Mouse (Mus musculus) cerebellum, adult 2 months (tissue): ENCODE measurements around the gene Micall1. TPM values are rescaled to one million over a fixed set of nuclear protein-coding genes. Genes with fewer than 3 reads are reported as not detected.

ENCODE experiments used
- DNase-seq, 2 experiments: peaks; one replicate each; pipeline ENCODE4 v3.0.0; 2021
- H3K27ac ChIP-seq: fragments of 200-500 bp; 2 replicates; pipeline ENCODE4 v1.5.1; 2012; ENCODE audit warnings: low read length, control low read depth, inconsistent platforms; ENCODE audit not compliant: insufficient read depth
- H3K27me3 ChIP-seq: fragments of 200-500 bp; 2 replicates; pipeline ENCODE4 v1.6.1; 2012; ENCODE audit warnings: inconsistent platforms, mild to moderate bottlenecking, low read length, moderate library complexity; ENCODE audit not compliant: control insufficient read depth, insufficient read depth
- H3K4me1 ChIP-seq: fragments of 200-500 bp; 2 replicates; pipeline ENCODE4 v1.6.1; 2011; ENCODE audit warnings: low read length; ENCODE audit not compliant: control insufficient read depth, insufficient read depth
- H3K4me3 ChIP-seq: fragments of 200-500 bp; replicated peaks from 2 replicates; pipeline ENCODE3; 2011; ENCODE audit warnings: mild to moderate bottlenecking, low read depth, low read length, control low read depth; ENCODE audit not compliant: insufficient read depth
- CTCF ChIP-seq: fragments of 200-500 bp; IDR thresholded peaks from 2 replicates; pipeline ENCODE4 v1.5.1; 2011; ENCODE audit warnings: low read depth, mild to moderate bottlenecking, control low read depth, low read length, moderate library complexity, borderline replicate concordance; ENCODE audit not compliant: insufficient read depth
- POLR2A ChIP-seq: fragments of 200-500 bp; IDR thresholded peaks from 2 replicates; pipeline ENCODE4 v1.6.1; 2011; ENCODE audit warnings: low read length, control low read depth, borderline replicate concordance; ENCODE audit not compliant: insufficient read depth
- whole genome bisulfite sequencing: fragments of 180-500 bp; shearing (Covaris S2); methylation state at CpG from one replicate; pipeline ENCODE4 v1.1.7; 2018; 5-methylcytosine and 5-hydroxymethylcytosine counted together
- polyA plus RNA-seq: library from polyadenylated mRNA; depleted of rRNA; stranded (reverse); fragments of >200 nt; gene quantifications from 2 replicates; pipeline ENCODE4 v1.2.3, GENCODE M21; 2012; rRNA removed

Micall1 gene
- 35.9 and 37.0 TPM in 2 replicates for polyA plus RNA-seq

- TF ChIP-seq CTCF (no peak), POLR2A (0 out of 2 replicates have a peak, but pooled peaks have one; percentile 37)
- peak within 1 kb of the TSS; percentile 60 for H3K4me3 ChIP-seq
- DNase-seq: peak; percentile 83 to 86
- peak within 1 kb of the TSS; percentile 66 for H3K27ac ChIP-seq
- peaks cover 9% of the 10 kb centered on the region for H3K4me1 ChIP-seq
- no peaks in the 10 kb centered on the region for H3K27me3 ChIP-seq
- WGBS: 2% methylated on average over 54 of the region's 85 CpGs
These were observed at the start of gene Micall1 for GRCm38 (mm10) chr15:79108421-79109320. Gene Micall1, plus strand, starts transcription at chr15:79108898.

- Histone ChIP-seq H3K4me3 (no peak overlapping the region), H3K27me3 (no peaks in the 10 kb centered on the region), H3K27ac (no peak overlapping the region), H3K4me1 (no peaks in the 10 kb centered on the region)
- TF ChIP-seq CTCF (no peak), POLR2A (no peak)
- WGBS: 48% methylated on average over 14 of the region's 14 CpGs
- DNase-seq: no peak
These were observed 47.7 kb upstream of the Micall1 start for GRCm38 (mm10) chr15:79060887-79061565.

GRCm38 (mm10) chr15:79062376-79063159 lies 46.1 kb upstream of the Micall1 start, which contains the start of gene Ankrd54:
Gene Ankrd54, minus strand, starts transcription at chr15:79062893.
- peak within 1 kb of the TSS; percentile 73 for H3K4me3 ChIP-seq
- H3K27me3 ChIP-seq: no peaks in the 10 kb centered on the region
- WGBS: under 1% methylated on average over 80 of the region's 80 CpGs
- H3K27ac ChIP-seq: no peak within 1 kb of the TSS
- TF ChIP-seq CTCF (no peak), POLR2A (peak; percentile 80)
- no peaks in the 10 kb centered on the region for H3K4me1 ChIP-seq
- DNase-seq: peak; percentile 96 to 100

- peak overlapping the region; percentile 25 for H3K4me3 ChIP-seq
- no peak for DNase-seq
- H3K27me3 ChIP-seq: no peaks in the 10 kb centered on the region
- 8% methylated on average over 14 of the region's 14 CpGs for WGBS
- no peak for TF ChIP-seq CTCF
- TF ChIP-seq POLR2A: no peak
- no peaks in the 10 kb centered on the region for H3K4me1 ChIP-seq
- H3K27ac ChIP-seq: no peak overlapping the region
These were observed 45.4 kb upstream of the Micall1 start for GRCm38 (mm10) chr15:79063160-79063740.

- no peak for DNase-seq
- H3K4me1 ChIP-seq: no peaks in the 10 kb centered on the region
- H3K27ac ChIP-seq: no peak overlapping the region
- H3K4me3 ChIP-seq: no peak overlapping the region
- WGBS: 68% methylated on average over 8 of the region's 8 CpGs
- TF ChIP-seq POLR2A: no peak
- TF ChIP-seq CTCF: no peak
- no peaks in the 10 kb centered on the region for H3K27me3 ChIP-seq
These were observed 43.5 kb upstream of the Micall1 start for GRCm38 (mm10) chr15:79065086-79065770.

- Histone ChIP-seq H3K4me1 (no peaks in the 10 kb centered on the region), H3K27ac (no peak overlapping the region), H3K4me3 (no peak overlapping the region), H3K27me3 (no peaks in the 10 kb centered on the region)
- no peak for DNase-seq
- TF ChIP-seq CTCF (no peak), POLR2A (no peak)
- 53% methylated on average over 2 of the region's 2 CpGs for WGBS
These were observed 42.4 kb upstream of the Micall1 start for GRCm38 (mm10) chr15:79066276-79066675.
